Mouse (Mus musculus): ENCODE data around the gene Hmces. TPM values are rescaled to one million over a fixed set of nuclear protein-coding genes. Genes with fewer than 3 reads are reported as not detected.

Hmces gene
- 10 to 100 TPM; 13.8 to 13.9 TPM for total RNA-seq (2021)

GRCm38 (mm10) chr6:87913661-87914325 lies at the start of gene Hmces:
Gene Hmces, plus strand, starts transcription at chr6:87913935.
- intact Hi-C loops (cut with DNase I): loop anchor here (5.0 kb wide), 3 partner anchors 69 to 194 kb away; partner anchors contain the start of gene H1fx
- DNase-seq: peak; percentile 69 to 71

GRCm38 (mm10) chr6:87866211-87866610 lies 47.5 kb upstream of the Hmces start:
- no peak for DNase-seq
- intact Hi-C loops (cut with DNase I): no loop called here

GRCm38 (mm10) chr6:87867256-87867655 lies 46.5 kb upstream of the Hmces start:
- intact Hi-C loops (cut with DNase I): no loop called here
- no peak for DNase-seq

- DNase-seq: peak; percentile 90 to 92
- intact Hi-C loops (cut with DNase I): no loop called here
Measured at GRCm38 (mm10) chr6:87868871-87869506, 44.7 kb upstream of the Hmces start.

GRCm38 (mm10) chr6:87870440-87870839 lies 43.3 kb upstream of the Hmces start:
- intact Hi-C loops (cut with DNase I): no loop called here
- DNase-seq: no peak

- DNase-seq: no peak
- intact Hi-C loops (cut with DNase I): no loop called here
Measured at GRCm38 (mm10) chr6:87871240-87871639, 42.5 kb upstream of the Hmces start.

- peak; percentile 58 to 79 for DNase-seq
Measured at GRCm38 (mm10) chr6:87873104-87873503, 40.6 kb upstream of the Hmces start.

GRCm38 (mm10) chr6:87873963-87874362 lies 39.8 kb upstream of the Hmces start:
- intact Hi-C loops (cut with DNase I): no loop called here

More at GRCm38 (mm10) chr6:87873104-87873503, 40.6 kb upstream of the Hmces start:
- intact Hi-C loops (cut with DNase I): no loop called here

GRCm38 (mm10) chr6:87875083-87875482 lies 38.7 kb upstream of the Hmces start:
- DNase-seq: peak; percentile 80 to 83
- intact Hi-C loops (cut with DNase I): no loop called here

More at GRCm38 (mm10) chr6:87873963-87874362, 39.8 kb upstream of the Hmces start:
- no peak for DNase-seq

GRCm38 (mm10) chr6:87875562-87875961 lies 38.2 kb upstream of the Hmces start:
- intact Hi-C loops (cut with DNase I): no loop called here
- DNase-seq: no peak

GRCm38 (mm10) chr6:87876068-87876643 lies 37.6 kb upstream of the Hmces start:
- peak; percentile 40 to 58 for DNase-seq
- intact Hi-C loops (cut with DNase I): no loop called here

- intact Hi-C loops (cut with DNase I): no loop called here
- DNase-seq: no peak
Measured at GRCm38 (mm10) chr6:87879010-87879409, 34.7 kb upstream of the Hmces start.

- intact Hi-C loops (cut with DNase I): no loop called here
- DNase-seq: no peak
Measured at GRCm38 (mm10) chr6:87879628-87880027, 34.1 kb upstream of the Hmces start.

- intact Hi-C loops (cut with DNase I): no loop called here
- no peak for DNase-seq
Measured at GRCm38 (mm10) chr6:87882221-87882620, 31.5 kb upstream of the Hmces start.

- DNase-seq: peak in 1 of 2 experiments; percentile 26
- intact Hi-C loops (cut with DNase I): no loop called here
Measured at GRCm38 (mm10) chr6:87882816-87883215, 30.9 kb upstream of the Hmces start.

GRCm38 (mm10) chr6:87886721-87887120 lies 27.0 kb upstream of the Hmces start:
- intact Hi-C loops (cut with DNase I): loop anchor here (2.0 to 5.0 kb wide), 2 partner anchors 34 to 48 kb away; partner anchors contain the start of genes Cnbp and Isy1
- no peak for DNase-seq

- peak; percentile 100 for DNase-seq
- intact Hi-C loops (cut with DNase I): loop anchor here (2.0 to 5.0 kb wide), 2 partner anchors 35 to 49 kb away; partner anchors contain the start of genes Cnbp and Isy1
Measured at GRCm38 (mm10) chr6:87887594-87888233, 26.0 kb upstream of the Hmces start, which contains the start of gene Copg1. Gene Copg1, plus strand, starts transcription at chr6:87887814.

- intact Hi-C loops (cut with DNase I): no loop called here
- no peak for DNase-seq
Measured at GRCm38 (mm10) chr6:87893931-87894330, 19.8 kb upstream of the Hmces start.

- intact Hi-C loops (cut with DNase I): no loop called here
Measured at GRCm38 (mm10) chr6:87898028-87898427, 15.7 kb upstream of the Hmces start.

GRCm38 (mm10) chr6:87906632-87907031 lies 7.1 kb upstream of the Hmces start:
- DNase-seq: no peak
- intact Hi-C loops (cut with DNase I): loop anchor here (1.0 kb wide), 1 partner anchor 91 kb away; no protein-coding TSS in a partner anchor

More at GRCm38 (mm10) chr6:87898028-87898427, 15.7 kb upstream of the Hmces start:
- DNase-seq: no peak

GRCm38 (mm10) chr6:87909181-87909580 lies 4.6 kb upstream of the Hmces start:
- intact Hi-C loops (cut with DNase I): no loop called here
- no peak for DNase-seq

Measured in heart, postnatal 10 days (tissue).